Mouse (Mus musculus): ENCODE data around the gene Ripply2.

DNA sequence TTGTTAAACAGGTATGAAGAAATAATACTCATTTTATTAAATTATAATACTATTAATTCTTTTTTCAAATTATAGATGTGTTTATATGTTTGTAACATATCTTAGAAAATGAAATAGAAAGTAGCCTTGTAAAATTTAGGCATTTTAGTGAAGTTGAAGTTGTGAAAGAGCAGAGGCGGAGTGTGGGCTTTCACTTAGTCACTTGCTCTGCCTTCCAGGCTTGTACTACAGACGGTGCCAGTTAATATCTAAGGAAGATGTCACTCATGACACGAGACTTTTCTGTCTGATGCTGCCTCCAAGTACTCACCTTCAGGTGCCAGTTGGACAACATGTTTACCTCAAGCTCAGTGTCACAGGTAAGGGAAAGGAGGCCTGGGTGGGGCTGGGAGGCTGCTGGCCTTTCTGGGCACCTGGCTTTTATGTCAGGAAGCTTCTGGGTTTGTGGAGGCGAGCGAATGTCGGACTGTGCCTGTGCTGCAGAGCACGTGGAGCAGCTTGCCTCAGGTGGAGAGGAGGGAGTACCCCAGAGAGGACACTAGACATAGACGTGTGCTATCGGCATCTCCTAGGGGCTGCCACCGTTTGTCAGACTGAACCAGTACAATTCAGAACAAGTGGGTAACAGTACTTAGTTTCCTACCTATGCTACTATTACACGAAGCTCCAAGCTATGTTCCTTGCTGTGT is 40.4 kb downstream of the Ripply2 start:
- no peak for TF ChIP-seq POLR2A (IDR thresholded peaks at IDR 0.05; ENCODE audit: borderline replicate concordance, low read depth, low read length)
- TF ChIP-seq CTCF (IDR thresholded peaks at IDR 0.05; ENCODE audit: low read depth, low read length) = no peak

All from bone marrow macrophage, adult 2 months (primary cell).